Mouse (Mus musculus) CD4-positive, CD25-positive, alpha-beta regulatory T cell, adult 2 months (primary cell): ENCODE data around the gene Tspan9.

ENCODE experiments used
- DNase-seq: peaks from one replicate; pipeline ENCODE4 v3.0.0-alpha.2; 2012; ENCODE audit warnings: low read depth, low spot score

Tspan9 gene

DNA sequence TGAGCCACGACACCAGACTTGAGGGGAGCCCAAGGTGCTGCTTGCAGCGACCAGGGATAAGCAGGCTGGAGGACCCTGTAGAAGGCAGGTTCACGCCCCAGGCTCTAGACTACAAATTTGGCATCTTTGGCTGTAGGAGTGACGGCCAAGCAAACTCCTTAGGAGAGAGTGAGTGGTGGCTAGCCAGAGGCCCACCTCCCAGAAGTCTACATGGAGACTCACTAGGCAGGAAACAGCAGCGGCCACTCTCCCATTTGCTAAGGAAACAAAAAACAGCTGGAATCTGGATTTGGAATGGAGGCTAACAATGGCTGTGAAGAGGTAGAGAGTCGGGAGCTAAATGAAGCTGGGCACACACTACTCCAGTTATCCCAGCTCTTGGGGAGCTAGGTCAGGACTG is 104.8 kb downstream of the Tspan9 start:
- DNase-seq = no peak

DNA sequence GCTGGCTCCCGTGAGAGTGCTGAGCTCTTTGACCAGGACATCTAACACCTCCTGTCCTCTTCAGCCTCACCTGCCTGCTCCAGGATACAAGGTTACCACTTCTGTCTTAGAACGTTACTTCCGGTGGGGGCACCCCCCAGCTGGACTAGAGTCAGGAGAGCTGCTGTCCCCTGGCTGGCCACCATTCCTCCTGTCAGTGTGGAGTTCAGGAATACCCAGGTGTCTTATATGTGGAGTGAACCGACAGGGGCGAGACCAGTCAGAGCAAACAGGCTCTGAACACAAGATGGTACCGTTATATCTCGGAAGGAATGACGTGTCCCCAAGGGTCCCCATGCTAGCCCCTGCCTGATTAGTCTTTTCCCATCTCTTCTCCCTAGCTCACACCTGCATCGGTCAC is 106.8 kb downstream of the Tspan9 start:
- no peak for DNase-seq

- DNase-seq = peak; percentile 8
Observed at GRCm38 (mm10) chr6:128035930-128036309, 107.5 kb downstream of the Tspan9 start.

- DNase-seq = peak; percentile 51
Observed at GRCm38 (mm10) chr6:128035250-128035929, 108.0 kb downstream of the Tspan9 start.

GRCm38 (mm10) chr6:128034317-128035249 is 108.8 kb downstream of the Tspan9 start:
- DNase-seq = peak; percentile 43

DNA sequence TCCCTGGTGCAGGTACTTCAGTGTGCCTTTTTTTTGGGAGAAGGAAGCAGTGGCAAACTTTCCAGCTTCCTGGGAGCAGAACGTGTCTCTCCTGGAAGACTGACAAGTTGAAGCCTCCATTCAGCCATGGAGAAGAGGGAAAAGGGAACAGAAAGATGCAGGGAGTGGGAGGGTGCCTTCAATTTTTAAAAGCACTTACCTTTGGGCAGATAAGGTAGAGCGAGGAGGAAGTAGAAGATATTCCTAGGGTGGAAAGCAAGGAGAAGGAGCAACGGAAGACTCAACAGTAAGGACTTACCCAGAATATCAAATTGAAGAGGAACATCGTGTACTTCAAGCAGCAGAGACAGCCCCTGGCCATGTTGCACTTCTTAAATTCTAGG is 109.5 kb downstream of the Tspan9 start:
- DNase-seq = no peak

DNA sequence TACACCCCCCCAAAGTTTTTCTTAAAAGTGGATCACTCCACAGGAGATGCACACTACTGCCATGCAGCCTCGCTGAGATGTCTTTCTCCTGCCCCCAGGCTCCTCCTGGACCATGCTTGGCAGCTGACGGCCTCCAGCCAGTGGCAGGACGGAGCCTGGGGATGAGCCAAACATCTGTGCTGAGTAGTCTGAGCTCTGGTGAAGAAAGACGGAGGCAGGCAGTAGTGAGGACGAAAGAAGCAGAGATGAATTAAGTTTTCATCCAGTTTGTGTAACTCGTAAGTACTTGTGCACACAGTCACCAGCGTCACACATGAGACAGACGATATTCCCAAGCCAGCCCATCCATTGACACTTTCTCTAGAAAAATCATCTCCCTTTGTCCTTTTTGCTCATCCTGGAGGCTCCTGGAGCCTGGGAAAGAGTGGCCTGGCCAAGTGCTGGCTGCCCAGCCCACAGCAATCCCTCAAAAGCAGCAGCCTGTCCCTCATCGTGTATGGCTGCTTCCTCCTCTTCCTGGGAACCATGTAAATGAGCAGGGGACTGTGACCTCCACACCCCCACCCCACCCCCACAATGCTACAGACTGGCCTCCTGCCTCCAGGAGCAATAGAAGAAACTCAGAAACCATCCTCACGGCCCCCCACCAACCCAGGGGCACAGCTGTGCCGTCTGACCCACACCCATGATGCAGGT is 110.1 kb downstream of the Tspan9 start:
- DNase-seq = no peak

GRCm38 (mm10) chr6:128032252-128033171 is 110.9 kb downstream of the Tspan9 start:
- DNase-seq = peak; percentile 70

DNA sequence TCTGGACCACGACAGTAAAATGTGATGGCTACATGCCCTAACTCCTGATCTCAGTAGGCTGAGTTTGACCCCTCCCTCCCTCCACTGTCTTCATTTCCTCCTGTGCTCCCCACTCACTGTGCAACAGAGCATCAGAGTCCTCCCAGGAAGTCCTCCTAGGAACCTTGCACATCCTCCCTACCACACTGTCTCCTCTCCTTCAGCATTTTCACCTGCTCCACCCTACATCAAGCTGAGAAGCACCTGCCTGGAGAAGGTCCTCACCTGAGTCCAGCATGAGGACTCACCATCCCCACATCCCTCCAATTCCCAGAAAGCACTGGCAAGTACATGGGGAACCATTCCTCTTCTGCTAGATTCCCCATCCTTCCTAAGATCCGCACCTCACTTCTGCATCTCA is 111.8 kb downstream of the Tspan9 start:
- DNase-seq = no peak

GRCm38 (mm10) chr6:128031096-128031495 is 112.3 kb downstream of the Tspan9 start:
- DNase-seq = no peak

DNA sequence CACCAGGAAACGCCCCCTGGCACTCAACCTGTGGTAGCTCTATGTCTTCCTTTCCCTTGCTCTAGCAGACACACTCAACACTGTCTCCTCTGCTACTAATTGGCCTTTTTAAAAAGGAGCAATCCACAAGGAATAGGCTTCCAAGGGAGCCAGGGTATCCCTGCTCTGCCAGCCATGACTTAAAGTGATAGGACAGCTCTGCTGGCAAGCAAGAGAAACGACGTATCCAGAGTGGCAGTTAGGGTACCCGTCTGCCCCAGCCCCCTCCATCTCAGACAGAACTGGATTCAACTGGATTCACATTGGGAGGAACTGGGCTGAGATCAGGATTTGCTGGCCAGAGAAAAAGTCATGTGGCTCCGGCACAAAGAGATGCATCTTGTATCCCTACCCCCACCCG is 112.9 kb downstream of the Tspan9 start:
- no peak for DNase-seq

DNA sequence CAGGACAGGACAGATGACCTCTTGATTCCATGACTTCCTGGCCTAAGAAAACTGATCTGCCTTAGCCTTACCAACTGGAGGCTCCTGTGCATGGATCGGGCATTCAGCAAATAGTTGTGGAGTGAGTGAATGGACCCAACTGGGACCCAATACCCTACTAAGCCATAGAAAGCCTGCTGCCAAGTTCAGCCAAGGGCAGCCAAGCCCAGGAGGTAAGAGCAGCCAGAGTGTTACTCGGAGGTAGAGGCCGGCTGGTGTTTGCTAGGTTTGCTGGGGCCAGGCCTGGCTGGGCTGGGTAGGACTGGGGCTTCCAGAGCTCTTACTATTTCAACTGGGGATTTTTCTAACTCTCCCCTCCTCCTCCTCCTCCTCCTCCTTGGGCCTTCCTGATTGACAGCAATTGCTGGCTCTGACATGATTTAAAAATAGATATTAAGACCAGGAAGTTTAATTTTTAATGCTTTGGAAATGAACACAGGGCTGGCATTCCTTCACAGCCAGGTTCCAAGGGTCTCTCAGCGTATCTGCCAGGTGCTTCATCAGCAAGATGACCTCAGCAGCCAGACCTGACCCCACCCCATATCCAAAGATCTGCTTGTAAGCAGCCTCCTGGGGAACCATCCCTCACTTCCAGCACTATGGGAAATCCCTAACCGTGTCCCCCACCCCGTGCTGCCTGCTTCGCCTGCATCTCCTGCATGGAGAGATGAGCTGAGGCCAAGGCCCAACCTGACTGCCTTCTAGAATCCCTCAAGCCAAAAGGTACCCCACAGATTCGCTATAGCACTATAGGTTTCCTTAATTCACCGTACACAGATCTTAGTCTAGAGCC is 113.7 kb downstream of the Tspan9 start:
- DNase-seq = no peak

DNA sequence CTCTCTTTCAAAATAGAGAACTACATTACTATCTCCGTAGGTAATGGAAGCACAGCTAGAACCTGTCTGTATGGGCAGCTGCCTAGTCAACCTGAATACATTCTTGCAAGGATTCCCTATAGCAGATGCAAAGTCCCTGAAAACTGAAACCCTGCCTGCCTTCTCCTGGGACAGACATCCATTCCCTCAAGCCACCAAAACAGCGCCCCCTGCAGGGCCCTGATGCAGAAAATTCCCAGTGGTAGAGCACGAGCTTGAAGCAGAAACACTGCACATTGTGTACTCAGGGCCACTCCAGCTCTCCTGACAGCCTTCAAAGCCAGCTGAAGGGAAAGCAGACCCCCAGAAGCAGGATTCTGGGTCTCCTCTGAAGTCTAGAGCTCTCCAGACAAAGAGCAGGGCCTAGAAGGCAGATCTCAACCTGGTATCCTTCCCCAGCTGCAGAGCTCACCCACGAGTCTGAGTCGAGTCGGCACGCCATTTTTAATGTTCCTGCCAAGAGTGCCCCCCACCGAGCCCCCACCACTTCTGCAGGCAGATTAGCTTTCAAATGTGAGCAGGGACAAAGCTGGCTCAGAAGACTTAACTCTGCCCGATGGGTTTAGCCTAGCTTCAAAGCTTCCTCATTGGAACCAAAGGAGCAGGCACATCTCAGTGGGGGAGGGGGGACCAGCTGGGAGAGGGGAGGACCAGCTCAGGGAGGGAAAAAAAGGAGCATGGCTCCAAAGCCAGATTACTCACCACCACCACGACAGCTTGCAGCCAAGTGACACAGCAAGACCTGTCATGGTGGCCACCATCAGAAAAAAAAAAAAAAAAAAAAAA is 115.1 kb downstream of the Tspan9 start:
- peak; percentile 44 for DNase-seq

DNA sequence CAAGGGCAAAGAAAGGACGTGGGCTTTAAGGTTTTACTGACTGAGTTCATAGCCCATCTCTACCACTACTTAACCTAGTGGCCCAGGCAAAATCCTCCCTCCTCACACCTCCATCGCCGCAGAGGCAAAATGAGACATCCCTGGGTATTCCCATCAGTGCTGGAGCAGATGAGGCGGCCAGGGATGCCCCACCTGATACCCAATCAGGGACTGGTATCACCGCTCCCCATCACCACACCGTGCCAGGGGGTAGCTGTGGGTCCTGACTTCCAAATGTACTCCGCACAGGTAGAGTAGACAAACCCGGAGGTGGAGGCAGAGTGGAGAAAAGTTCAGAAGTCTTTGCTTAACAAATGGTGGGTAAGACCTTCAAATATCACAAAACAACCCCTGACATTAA is 117.4 kb downstream of the Tspan9 start:
- DNase-seq = no peak

DNA sequence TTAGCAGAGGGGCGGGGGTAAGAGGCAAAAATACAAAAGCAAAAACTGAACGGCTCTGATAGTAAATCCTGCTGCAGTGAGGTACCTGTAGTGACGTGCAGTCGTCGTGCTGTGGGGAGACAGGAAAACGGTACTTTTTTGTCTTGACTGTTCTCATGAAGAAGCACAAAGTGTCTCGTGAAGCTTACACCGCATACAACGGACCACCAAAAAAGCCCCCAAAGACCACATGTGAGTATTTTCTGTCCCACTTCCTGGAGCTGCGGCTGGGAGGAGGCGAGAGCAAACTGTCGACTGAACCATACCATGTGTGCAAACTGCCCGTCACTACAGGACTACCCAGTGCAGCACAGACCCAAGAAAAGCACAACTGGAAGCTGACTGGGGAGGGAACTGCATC is 117.8 kb downstream of the Tspan9 start:
- peak; percentile 47 for DNase-seq

DNA sequence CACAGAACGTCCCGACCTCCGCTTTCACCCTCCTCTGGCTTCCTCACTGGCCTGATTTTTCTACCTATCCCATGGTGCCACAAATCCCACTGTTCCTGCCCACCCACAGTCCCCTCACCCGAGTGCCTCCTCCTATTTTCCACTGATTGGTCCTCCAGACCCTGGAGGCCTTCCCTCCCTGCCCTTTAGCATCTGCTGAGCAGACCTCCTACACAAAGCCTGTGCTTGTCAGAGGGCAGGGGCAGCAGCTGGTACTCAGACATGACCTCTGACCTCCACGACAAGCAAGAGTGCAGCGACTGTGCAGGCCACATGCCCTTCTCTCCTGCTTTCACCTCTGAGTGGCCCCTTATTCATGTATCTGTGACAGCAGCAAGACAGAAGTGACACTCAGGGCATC is 121.2 kb downstream of the Tspan9 start:
- no peak for DNase-seq

DNA sequence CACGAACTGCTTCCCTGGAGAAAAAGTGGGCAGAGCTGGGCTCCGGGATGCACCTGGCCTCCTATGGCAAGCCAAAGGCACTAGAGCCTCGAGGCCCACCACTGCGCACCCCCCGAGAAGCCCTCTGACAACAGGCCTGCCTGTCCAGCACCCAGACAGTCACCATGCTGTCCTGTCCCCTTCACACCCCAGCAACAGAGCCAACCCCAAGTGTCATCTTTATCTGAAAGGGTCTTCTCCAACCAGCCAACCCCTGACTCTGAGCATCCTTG is 121.5 kb downstream of the Tspan9 start:
- DNase-seq = no peak

DNA sequence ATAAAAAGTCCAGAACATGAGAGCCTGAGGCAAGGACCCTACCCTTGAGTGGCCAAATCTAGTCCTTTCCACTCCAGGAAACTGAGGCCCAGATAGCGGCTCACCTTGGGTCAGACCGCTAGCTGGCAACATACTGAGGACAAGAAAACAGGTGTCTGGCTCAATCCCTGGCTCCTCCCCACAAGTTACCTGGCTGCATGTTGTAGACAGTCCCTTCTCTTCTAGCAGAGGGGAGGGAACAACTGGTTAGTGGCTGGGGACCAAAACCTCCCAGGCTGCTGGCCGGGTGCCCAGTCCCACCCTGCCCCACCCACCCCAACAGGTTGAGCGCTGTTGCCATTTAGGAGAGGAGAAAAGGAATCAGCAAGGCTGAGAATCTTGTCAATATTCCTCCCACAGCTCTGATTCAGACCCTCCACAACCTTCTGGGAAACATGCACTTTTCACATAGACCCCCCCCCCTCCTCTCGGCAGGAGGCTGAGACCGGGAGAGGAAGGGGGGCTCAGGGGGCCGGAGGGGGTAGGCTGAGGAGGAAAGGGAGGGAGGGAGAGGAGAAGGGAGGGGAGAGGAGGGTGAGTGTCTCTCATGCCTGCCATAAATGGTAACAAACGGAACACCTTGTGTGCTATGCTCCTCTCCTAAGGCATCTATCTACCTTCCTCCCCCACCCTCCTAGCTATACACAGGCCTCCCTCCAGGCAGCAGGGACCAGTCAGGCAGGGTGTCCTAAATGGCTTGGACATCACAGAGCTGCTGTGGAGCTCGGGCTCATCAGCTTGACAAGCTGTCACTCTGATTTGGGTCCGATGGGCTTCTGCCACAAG is 122.1 kb downstream of the Tspan9 start:
- DNase-seq = no peak

DNA sequence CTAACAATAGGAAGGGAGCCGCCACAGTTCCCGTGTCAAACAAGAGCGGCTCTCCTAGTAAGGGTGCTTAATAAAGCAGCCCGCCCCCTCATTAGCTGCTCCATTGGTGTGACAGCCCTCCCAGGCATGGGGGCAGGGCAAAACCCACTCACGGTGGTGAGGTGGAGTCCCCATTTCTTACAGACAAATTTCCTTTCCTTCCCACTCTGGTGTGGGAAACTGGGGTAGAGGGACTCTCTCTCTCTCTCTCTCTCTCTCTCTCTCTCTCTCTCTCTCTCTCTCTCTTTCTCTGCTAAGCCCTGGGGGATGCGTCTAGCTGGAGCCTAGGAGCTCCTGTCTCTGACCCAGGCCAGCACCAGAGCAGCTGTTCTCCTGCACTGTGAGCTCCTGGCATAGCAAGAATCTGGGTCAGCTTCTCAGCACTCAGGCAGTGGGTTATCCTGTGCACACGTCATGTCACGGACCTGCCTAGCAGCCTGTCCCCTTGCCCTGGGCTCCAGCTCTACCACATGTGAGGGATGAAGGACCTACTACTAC is 122.8 kb downstream of the Tspan9 start:
- no peak for DNase-seq
